Mouse (Mus musculus) MEL (cell line): ENCODE data around the gene Macf1. TPM values are rescaled to one million over a fixed set of nuclear protein-coding genes. Genes with fewer than 3 reads are reported as not detected.

Experiments used
- DNase-seq: peaks from one replicate; pipeline ENCODE4 v3.0.0; 2011; ENCODE audit warnings: low read depth, low spot score
- H3K27ac ChIP-seq: 2 replicates; pipeline ENCODE4 v1.5.1; 2012; ENCODE audit warnings: low read depth, mild to moderate bottlenecking, control low read depth, low read length, moderate library complexity; ENCODE audit not compliant: control insufficient read depth
- H3K27me3 ChIP-seq, 2 experiments: fragments of 150-350 bp in 1 of 2; sonication (generic) in 1 of 2; 2 replicates each; pipeline ENCODE4 v1.6.1; 2012; ENCODE audit warnings: low read length in 2 of 2, mild to moderate bottlenecking in 2 of 2, improper control_type of control experiment in 1 of 2, moderate library complexity in 1 of 2; ENCODE audit not compliant: insufficient read depth in 2 of 2, control insufficient read depth in 1 of 2
- H3K36me3 ChIP-seq, 2 experiments: 2 replicates each; pipeline ENCODE4 v1.6.1; 2012 to 2014; ENCODE audit warnings: low read length in 2 of 2, improper control_type of control experiment in 1 of 2, inconsistent platforms in 1 of 2, mild to moderate bottlenecking in 1 of 2; ENCODE audit not compliant: insufficient read depth in 2 of 2, control insufficient read depth in 1 of 2
- H3K4me1 ChIP-seq, 2 experiments: fragments of 150-350 bp in 1 of 2; sonication (generic) in 1 of 2; 2 replicates each; pipeline ENCODE4 v1.6.1; 2012; ENCODE audit warnings: low read length in 2 of 2, improper control_type of control experiment in 1 of 2, mild to moderate bottlenecking in 1 of 2; ENCODE audit not compliant: insufficient read depth in 2 of 2, control insufficient read depth in 1 of 2
- H3K4me3 ChIP-seq, 2 experiments: fragments of 150-350 bp in 1 of 2; sonication (generic) in 1 of 2; 2 replicates each; pipeline ENCODE4 v1.5.1; 2012; ENCODE audit warnings: low read depth in 2 of 2, low read length in 2 of 2, mild to moderate bottlenecking in 2 of 2, moderate library complexity in 2 of 2, control low read depth in 1 of 2, improper control_type of control experiment in 1 of 2; ENCODE audit not compliant: control insufficient read depth in 1 of 2, insufficient read depth in 1 of 2
- H3K79me2 ChIP-seq: 2 replicates; pipeline ENCODE4 v1.6.1; 2012; ENCODE audit warnings: mild to moderate bottlenecking, low read length, moderate library complexity; ENCODE audit not compliant: control insufficient read depth, poor library complexity, insufficient read depth
- H3K9ac ChIP-seq: 2 replicates; pipeline ENCODE4 v1.6.1; 2012; ENCODE audit warnings: low read depth, mild to moderate bottlenecking, control low read depth, low read length, moderate library complexity; ENCODE audit not compliant: control insufficient read depth, poor library complexity, severe bottlenecking
- H3K9me3 ChIP-seq: fragments of 150-350 bp; sonication (generic); replicated peaks from 2 replicates; pipeline ENCODE4 v1.6.1; 2012; ENCODE audit warnings: mild to moderate bottlenecking, low read length, improper control_type of control experiment, moderate library complexity; ENCODE audit not compliant: insufficient read depth
- BHLHE40 ChIP-seq: IDR thresholded peaks from 2 replicates; pipeline ENCODE4 v1.6.1; 2012; ENCODE audit warnings: low read depth, mild to moderate bottlenecking, inconsistent platforms, low read length, improper control_type of control experiment, borderline replicate concordance
- CHD1 ChIP-seq: IDR thresholded peaks from 2 replicates; pipeline ENCODE4 v1.6.1; 2012; ENCODE audit warnings: low read depth, mild to moderate bottlenecking, inconsistent platforms, low read length, improper control_type of control experiment
- CHD2 ChIP-seq: IDR thresholded peaks from 2 replicates; pipeline ENCODE4 v1.6.1; 2011; ENCODE audit warnings: low read length, improper control_type of control experiment
- CTCF ChIP-seq, 3 experiments: IDR thresholded peaks in 2 of 3; conservative IDR thresholded peaks in 1 of 3; 2 replicates each; pipeline ENCODE4 v1.5.1; 2011 to 2012; ENCODE audit warnings: low read length in 3 of 3, low read depth in 2 of 3, mild to moderate bottlenecking in 2 of 3, improper control_type of control experiment in 1 of 3, inconsistent platforms in 1 of 3, mixed read lengths in 1 of 3, moderate library complexity in 1 of 3; ENCODE audit not compliant: control insufficient read depth in 1 of 3, insufficient read depth in 1 of 3, poor library complexity in 1 of 3, severe bottlenecking in 1 of 3
- E2F4 ChIP-seq: IDR thresholded peaks from 2 replicates; pipeline ENCODE4 v1.6.1; 2011; ENCODE audit warnings: low read depth, low read length, improper control_type of control experiment, borderline replicate concordance
- ELF1 ChIP-seq: IDR thresholded peaks from 2 replicates; pipeline ENCODE4 v1.6.1; 2014; ENCODE audit warnings: low read depth, mild to moderate bottlenecking, inconsistent platforms, low read length, improper control_type of control experiment, moderate library complexity
- EP300 ChIP-seq, 2 experiments: IDR thresholded peaks; 2 replicates each; pipeline ENCODE4 v1.6.1; 2011; ENCODE audit warnings: improper control_type of control experiment in 2 of 2, low read length in 2 of 2, low read depth in 1 of 2, mild to moderate bottlenecking in 1 of 2
- ETS1 ChIP-seq: IDR thresholded peaks from 2 replicates; pipeline ENCODE4 v1.6.1; 2012; ENCODE audit warnings: low read depth, mild to moderate bottlenecking, inconsistent platforms, low read length, improper control_type of control experiment, moderate library complexity
- GABPA ChIP-seq: IDR thresholded peaks from 2 replicates; pipeline ENCODE4 v1.6.1; 2012; ENCODE audit warnings: low read depth, mild to moderate bottlenecking, inconsistent platforms, low read length, improper control_type of control experiment, moderate library complexity
- GATA1 ChIP-seq: IDR thresholded peaks from 2 replicates; pipeline ENCODE4 v1.6.1; 2011; ENCODE audit warnings: low read depth, low read length, improper control_type of control experiment
- HCFC1 ChIP-seq: IDR thresholded peaks from 2 replicates; pipeline ENCODE4 v1.6.1; 2012; ENCODE audit warnings: low read depth, mild to moderate bottlenecking, inconsistent platforms, low read length, improper control_type of control experiment, moderate library complexity
- JUND ChIP-seq: IDR thresholded peaks from 2 replicates; pipeline ENCODE4 v1.6.1; 2011; ENCODE audit warnings: low read depth, mild to moderate bottlenecking, improper control_type of control experiment, low read length
- KAT2A ChIP-seq: conservative IDR thresholded peaks from 2 replicates; pipeline ENCODE4 v1.6.1; 2012; ENCODE audit warnings: low read depth, low read length, improper control_type of control experiment, inconsistent platforms
- MAFK ChIP-seq: IDR thresholded peaks from 2 replicates; pipeline ENCODE4 v1.6.1; 2011; ENCODE audit warnings: low read depth, mild to moderate bottlenecking, low read length, improper control_type of control experiment, borderline replicate concordance
- MAX ChIP-seq: IDR thresholded peaks from 2 replicates; pipeline ENCODE4 v1.6.1; 2011; ENCODE audit warnings: low read length, improper control_type of control experiment
- MAZ ChIP-seq: IDR thresholded peaks from 2 replicates; pipeline ENCODE4 v1.6.1; 2012; ENCODE audit warnings: low read depth, mild to moderate bottlenecking, inconsistent platforms, low read length, improper control_type of control experiment
- MXI1 ChIP-seq: IDR thresholded peaks from 2 replicates; pipeline ENCODE4 v1.6.1; 2011; ENCODE audit warnings: mild to moderate bottlenecking, low read depth, low read length, improper control_type of control experiment
- MYB ChIP-seq: IDR thresholded peaks from 2 replicates; pipeline ENCODE4 v1.6.1; 2011; ENCODE audit warnings: mild to moderate bottlenecking, low read depth, low read length, improper control_type of control experiment
- MYC ChIP-seq: IDR thresholded peaks from 2 replicates; pipeline ENCODE4 v1.6.1; 2011; ENCODE audit warnings: low read depth, mild to moderate bottlenecking, low read length, improper control_type of control experiment, moderate library complexity
- NELFE ChIP-seq: IDR thresholded peaks from 2 replicates; pipeline ENCODE4 v1.6.1; 2011; ENCODE audit warnings: low read depth, low read length, improper control_type of control experiment
- NRF1 ChIP-seq: IDR thresholded peaks from 2 replicates; pipeline ENCODE4 v1.6.1; 2014; ENCODE audit warnings: low read depth, mild to moderate bottlenecking, inconsistent platforms, low read length, improper control_type of control experiment, moderate library complexity; ENCODE audit not compliant: poor library complexity, insufficient read depth, severe bottlenecking
- POLR2A ChIP-seq, 2 experiments: IDR thresholded peaks; 2 replicates each; pipeline ENCODE4 v1.6.1; 2011 to 2012; ENCODE audit warnings: low read length in 2 of 2, mild to moderate bottlenecking in 2 of 2, control low read depth in 1 of 2, improper control_type of control experiment in 1 of 2, low read depth in 1 of 2, moderate library complexity in 1 of 2; ENCODE audit not compliant: control insufficient read depth in 1 of 2, insufficient read depth in 1 of 2, poor library complexity in 1 of 2
- POLR2AphosphoS2 ChIP-seq: IDR thresholded peaks from 2 replicates; pipeline ENCODE4 v1.6.1; 2011; ENCODE audit warnings: low read length, improper control_type of control experiment
- POLR2AphosphoS5 ChIP-seq: IDR thresholded peaks from 2 replicates; pipeline ENCODE4 v1.6.1; 2012; ENCODE audit warnings: low read depth, borderline replicate concordance, mild to moderate bottlenecking, inconsistent platforms, low read length, moderate library complexity, mixed read lengths
- RAD21 ChIP-seq: IDR thresholded peaks from 2 replicates; pipeline ENCODE4 v1.6.1; 2011; ENCODE audit warnings: mild to moderate bottlenecking, low read depth, low read length, improper control_type of control experiment
- RCOR1 ChIP-seq: IDR thresholded peaks from 2 replicates; pipeline ENCODE4 v1.6.1; 2012; ENCODE audit warnings: low read depth, mild to moderate bottlenecking, inconsistent platforms, low read length, improper control_type of control experiment
- SIN3A ChIP-seq: IDR thresholded peaks from 2 replicates; pipeline ENCODE4 v1.6.1; 2012; ENCODE audit warnings: low read length, improper control_type of control experiment, inconsistent platforms
- SMC3 ChIP-seq: IDR thresholded peaks from 2 replicates; pipeline ENCODE4 v1.6.1; 2011; ENCODE audit warnings: low read depth, low read length, improper control_type of control experiment
- TAL1 ChIP-seq: IDR thresholded peaks from 2 replicates; pipeline ENCODE4 v1.6.1; 2012; ENCODE audit warnings: mild to moderate bottlenecking, inconsistent platforms, low read length, moderate library complexity, mixed read lengths
- TBP ChIP-seq: IDR thresholded peaks from 2 replicates; pipeline ENCODE4 v1.8.0; 2011; ENCODE audit warnings: low read depth, low read length, improper control_type of control experiment
- TCF12 ChIP-seq: IDR thresholded peaks from 2 replicates; pipeline ENCODE4 v1.6.1; 2014; ENCODE audit warnings: low read depth, mild to moderate bottlenecking, inconsistent platforms, low read length, improper control_type of control experiment, moderate library complexity
- USF1 ChIP-seq: IDR thresholded peaks from 2 replicates; pipeline ENCODE4 v1.6.1; 2014; ENCODE audit warnings: low read depth, mild to moderate bottlenecking, inconsistent platforms, low read length, improper control_type of control experiment, moderate library complexity
- USF2 ChIP-seq, 2 experiments: IDR thresholded peaks; 2 replicates each; pipeline ENCODE4 v1.6.1; 2011 to 2012; ENCODE audit warnings: improper control_type of control experiment in 2 of 2, low read length in 2 of 2, borderline replicate concordance in 1 of 2, inconsistent platforms in 1 of 2, low read depth in 1 of 2, mild to moderate bottlenecking in 1 of 2; ENCODE audit not compliant: insufficient read depth in 1 of 2
- ZC3H11A ChIP-seq: IDR thresholded peaks from 2 replicates; pipeline ENCODE4 v1.6.1; 2012; ENCODE audit warnings: low read depth, mild to moderate bottlenecking, inconsistent platforms, low read length, improper control_type of control experiment
- ZMIZ1 ChIP-seq: IDR thresholded peaks from 2 replicates; pipeline ENCODE4 v1.6.1; 2012; ENCODE audit warnings: low read depth, mild to moderate bottlenecking, inconsistent platforms, low read length, improper control_type of control experiment, moderate library complexity
- ZNF384 ChIP-seq: IDR thresholded peaks from 2 replicates; pipeline ENCODE4 v1.6.1; 2012; ENCODE audit warnings: low read depth, mild to moderate bottlenecking, inconsistent platforms, low read length, improper control_type of control experiment
- polyA plus RNA-seq, 2 experiments: library from polyadenylated mRNA; stranded (reverse) in 1 of 2; unstranded in 1 of 2; fragments of >175 nt in 1 of 2; fragments of >200 nt in 1 of 2; gene quantifications; 2 replicates each; pipeline versions ENCODE4 v1.2.1 to v1.2.4; 2012; ENCODE audit warnings: low replicate concordance in 2 of 2, low read depth in 1 of 2; ENCODE audit not compliant: insufficient read length in 2 of 2, insufficient read depth in 1 of 2, missing spikeins in 1 of 2
- total RNA-seq: library from RNA; depleted of rRNA; stranded (reverse); fragments of 300-350 nt; gene quantifications from 2 replicates; pipeline ENCODE4 v1.2.3, GENCODE M21; 2012

Gene Macf1
- total and polyA plus RNA-seq, 3 experiments, result 18.5 to 71.4 (median 60.8) TPM

- Histone ChIP-seq H3K4me1 (peaks cover 3 to 17% of the 10 kb centered on the region in 2 experiments; a peak in 3 of 4 replicates), H3K36me3 (peaks cover 0 to 17% of the 10 kb centered on the region in 2 experiments; a peak in 2 of 4 replicates), H3K79me2 (no peaks in the 10 kb centered on the region), H3K9me3 (no peaks in the 10 kb centered on the region), H3K9ac (peak overlapping the region; percentile 79), H3K27me3 (no peaks in the 10 kb centered on the region), H3K4me3 (peak overlapping the region; percentile 60 to 62), H3K27ac (no peak overlapping the region; the same call in 1 of the 2 replicates)
- peak; percentile 60 for DNase-seq
- peak; percentile 54; the same call in 1 of the 2 replicates for TF ChIP-seq TCF12
- no peak for TF ChIP-seq USF2 (IDR thresholded peaks at IDR 0.05; ENCODE audit: borderline replicate concordance in 1 of 2, insufficient read depth in 1 of 2, low read depth in 1 of 2, low read length in 2 of 2)
- TF ChIP-seq HCFC1, result 0 out of 2 replicates have a peak, but pooled peaks have one; percentile 26
- TF ChIP-seq POLR2AphosphoS5, result no peak
- no peak for TF ChIP-seq MYC
- no peak for TF ChIP-seq E2F4
- TF ChIP-seq RCOR1, result no peak; the same call in 1 of the 2 replicates
- no peak for TF ChIP-seq ZC3H11A
- TF ChIP-seq NRF1, result no peak
- no peak for TF ChIP-seq ETS1
- no peak for TF ChIP-seq TBP
- no peak for TF ChIP-seq CHD1
- TF ChIP-seq NELFE, result no peak
- TF ChIP-seq GATA1, result no peak
- TF ChIP-seq SIN3A, result no peak
- no peak for TF ChIP-seq MYB
- TF ChIP-seq GABPA, result no peak
- no peak for TF ChIP-seq JUND
- TF ChIP-seq MAZ, result peak; percentile 48; the same call in 1 of the 2 replicates
- TF ChIP-seq MAFK, result no peak
- TF ChIP-seq TAL1, result peak; percentile 44; the same call in 1 of the 2 replicates
- 0 out of 2 replicates have a peak, but pooled peaks have one; percentile 20 for TF ChIP-seq MXI1
- no peak for TF ChIP-seq ZNF384
- peak in 1 of 2 experiments; percentile 37; a peak in 2 of 4 replicates for TF ChIP-seq EP300 (IDR thresholded peaks at IDR 0.05; ENCODE audit: low read depth in 1 of 2, low read length in 2 of 2)
- no peak for TF ChIP-seq ELF1
- TF ChIP-seq MAX, result no peak
- TF ChIP-seq CHD2, result no peak
- TF ChIP-seq RAD21, result no peak
- TF ChIP-seq ZMIZ1, result no peak
- TF ChIP-seq CTCF (IDR thresholded peaks at IDR 0.05 in 2 of 3, conservative IDR thresholded peaks at IDR 0.05 in 1 of 3; ENCODE audit: control insufficient read depth in 1 of 3, insufficient read depth in 1 of 3, low read depth in 2 of 3, low read length in 3 of 3, poor library complexity in 1 of 3, severe bottlenecking in 1 of 3), result no peak
- TF ChIP-seq USF1, result no peak
- TF ChIP-seq KAT2A, result no peak
- no peak for TF ChIP-seq SMC3
- TF ChIP-seq POLR2A (IDR thresholded peaks at IDR 0.05; ENCODE audit: control insufficient read depth in 1 of 2, insufficient read depth in 1 of 2, low read depth in 1 of 2, low read length in 2 of 2, poor library complexity in 1 of 2), result peak in 1 of 2 experiments; percentile 23; a peak in 3 of 4 replicates
- TF ChIP-seq BHLHE40, result no peak
- no peak for TF ChIP-seq POLR2AphosphoS2
Measured at GRCm38 (mm10) chr4:123664021-123664950, 19.9 kb downstream of the Macf1 start.
